Mouse (Mus musculus) hindbrain, embryonic 14.5 days (tissue): ENCODE measurements around the gene Btnl9. TPM values are rescaled to one million over a fixed set of nuclear protein-coding genes. Genes with fewer than 3 reads are reported as not detected.
"Not testable (repeated sequence)": the region's sequence is repeated elsewhere in the genome, so short reads cannot be mapped to it uniquely, and the experiment has no call there.

Experiments
- ATAC-seq: fragments of 200-750 bp; cut with Nextera tagmentation; 2 replicates; pipeline ENCODE4 v1.8.0; 2017; ENCODE audit warnings: moderate number of reproducible peaks, mild to moderate bottlenecking, moderate TSS enrichment, moderate library complexity; ENCODE audit not compliant: low FRiP score
- DNase-seq: peaks from one replicate; pipeline ENCODE4 v3.0.0-alpha.2; 2015; ENCODE audit warnings: low spot score
- H3K27ac ChIP-seq: fragments of 300-500 bp; sonication (generic); 2 replicates; pipeline ENCODE4 v1.5.1; 2014; ENCODE audit warnings: mild to moderate bottlenecking, moderate library complexity
- H3K27me3 ChIP-seq: fragments of 300-500 bp; sonication (generic); 2 replicates; pipeline ENCODE4 v1.6.1; 2014; ENCODE audit warnings: mild to moderate bottlenecking, low read length, mixed read lengths; ENCODE audit not compliant: control insufficient read depth, insufficient read depth
- H3K36me3 ChIP-seq: fragments of 300-500 bp; sonication (generic); replicated peaks from 2 replicates; pipeline ENCODE4 v1.6.1; 2014; ENCODE audit not compliant: control insufficient read depth, insufficient read depth
- H3K4me1 ChIP-seq: fragments of 300-500 bp; sonication (generic); replicated peaks from 2 replicates; pipeline ENCODE4 v1.6.1; 2014; ENCODE audit warnings: antibody characterized with exemption, low read length, mixed read lengths; ENCODE audit not compliant: control insufficient read depth, insufficient read depth
- H3K4me2 ChIP-seq: fragments of 300-500 bp; sonication (generic); replicated peaks from 2 replicates; pipeline ENCODE4 v1.6.1; 2014; ENCODE audit warnings: mild to moderate bottlenecking, moderate library complexity
- H3K4me3 ChIP-seq: fragments of 300-500 bp; sonication (generic); replicated peaks from 2 replicates; pipeline ENCODE4 v1.5.1; 2014; ENCODE audit warnings: mild to moderate bottlenecking, low read length
- H3K9ac ChIP-seq: fragments of 300-500 bp; sonication (generic); 2 replicates; pipeline ENCODE4 v1.6.1; 2014
- H3K9me3 ChIP-seq: fragments of 300-500 bp; sonication (generic); 2 replicates; pipeline ENCODE4 v1.6.1; 2016; ENCODE audit warnings: low read length; ENCODE audit not compliant: control insufficient read depth
- WGBS: fragments of 180-500 bp; shearing (Covaris S2); extraction: QIAGEN DNeasy Blood & Tissue Kit; methylation state at CpG from one replicate; pipeline ENCODE4 v1.1.7; 2014; 5-methylcytosine and 5-hydroxymethylcytosine counted together
- polyA plus RNA-seq: library from polyadenylated mRNA; unstranded; fragments of >200 nt; fragmentation: Nextera tagmentation; extraction: Ambion mirVana; gene quantifications from 2 replicates; pipeline ENCODE4 v1.2.1, GENCODE M21; 2014

The Btnl9 gene
- polyA plus RNA-seq, 1 experiment from 2014 or later = 0.11 TPM

- no peak for ATAC-seq
- no peaks in the 10 kb centered on the region for H3K27me3 ChIP-seq
- peak; percentile 65 for DNase-seq
- WGBS = 8% methylated on average over 7 of the region's 7 CpGs
- no peak overlapping the region for H3K27ac ChIP-seq
- H3K4me3 ChIP-seq = no peak overlapping the region
- H3K36me3 ChIP-seq = no peaks in the 10 kb centered on the region
- H3K9ac ChIP-seq = no peak overlapping the region
- H3K4me2 ChIP-seq = no peak overlapping the region
- H3K9me3 ChIP-seq = no peaks in the 10 kb centered on the region
- H3K4me1 ChIP-seq = no peaks in the 10 kb centered on the region
Observed at GRCm38 (mm10) chr11:49189737-49190136, 2.8 kb upstream of the Btnl9 start.

- DNase-seq = no peak
- Histone ChIP-seq H3K4me1 (no peaks in the 10 kb centered on the region), H3K9ac (no peak overlapping the region), H3K27me3 (no peaks in the 10 kb centered on the region), H3K27ac (no peak overlapping the region), H3K4me3 (no peak overlapping the region), H3K4me2 (no peak overlapping the region), H3K36me3 (no peaks in the 10 kb centered on the region), H3K9me3 (no peaks in the 10 kb centered on the region)
- 85% methylated on average over 10 of the region's 10 CpGs for WGBS
- ATAC-seq = no peak
Observed at GRCm38 (mm10) chr11:49187701-49188100, 742 bp upstream of the Btnl9 start.

- Histone ChIP-seq H3K36me3 (no peaks in the 10 kb centered on the region), H3K4me1 (no peaks in the 10 kb centered on the region), H3K4me3 (no peak overlapping the region), H3K27me3 (no peaks in the 10 kb centered on the region), H3K27ac (no peak overlapping the region), H3K9me3 (no peaks in the 10 kb centered on the region), H3K4me2 (no peak overlapping the region), H3K9ac (no peak overlapping the region)
- 81% methylated on average over 6 of the region's 6 CpGs for WGBS
- ATAC-seq (no peak), DNase-seq (no peak)
Observed at GRCm38 (mm10) chr11:49186452-49186851, 507 bp downstream of the Btnl9 start.

GRCm38 (mm10) chr11:49183172-49183571 is 3.8 kb downstream of the Btnl9 start:
- Histone ChIP-seq H3K36me3 (no peaks in the 10 kb centered on the region), H3K27me3 (no peaks in the 10 kb centered on the region), H3K9me3 (no peaks in the 10 kb centered on the region), H3K4me2 (no peak overlapping the region), H3K4me3 (no peak overlapping the region), H3K4me1 (no peaks in the 10 kb centered on the region), H3K27ac (no peak overlapping the region), H3K9ac (no peak overlapping the region)
- 61% methylated on average over 1 of the region's 1 CpGs for WGBS
- DNase-seq = no peak
- ATAC-seq = no peak

- not testable (repeated sequence) for H3K4me1 ChIP-seq, DNase-seq, ATAC-seq
Observed at GRCm38 (mm10) chr11:49176047-49176779, 10.7 kb downstream of the Btnl9 start.

GRCm38 (mm10) chr11:49175345-49175744 is 11.6 kb downstream of the Btnl9 start:
- Histone ChIP-seq H3K9me3 (no peaks in the 10 kb centered on the region), H3K36me3 (no peaks in the 10 kb centered on the region), H3K4me3 (no peak overlapping the region), H3K9ac (no peak overlapping the region), H3K27ac (no peak overlapping the region), H3K4me2 (no peak overlapping the region), H3K4me1 (no peaks in the 10 kb centered on the region), H3K27me3 (no peaks in the 10 kb centered on the region; the same call in 1 of the 2 replicates)
- ATAC-seq = no peak
- DNase-seq = no peak
- 91% methylated on average over 8 of the region's 8 CpGs for WGBS

More at GRCm38 (mm10) chr11:49176047-49176779, 10.7 kb downstream of the Btnl9 start:
- H3K4me3 ChIP-seq, H3K27me3 ChIP-seq, H3K9ac ChIP-seq, H3K36me3 ChIP-seq, H3K4me2 ChIP-seq, H3K27ac ChIP-seq, H3K9me3 ChIP-seq: not testable (repeated sequence)
- 82% methylated on average over 4 of the region's 4 CpGs for WGBS

GRCm38 (mm10) chr11:49170576-49170975 is 16.4 kb downstream of the Btnl9 start:
- Histone ChIP-seq H3K9ac (no peak overlapping the region), H3K4me1 (no peaks in the 10 kb centered on the region; the same call in 1 of the 2 replicates), H3K27me3 (peaks cover 19% of the 10 kb centered on the region), H3K9me3 (0 out of 2 replicates have a peak, but pooled peaks cover 7% of the 10 kb centered on the region), H3K4me3 (no peak overlapping the region), H3K27ac (no peak overlapping the region), H3K4me2 (no peak overlapping the region), H3K36me3 (no peaks in the 10 kb centered on the region)
- no peak for DNase-seq
- ATAC-seq = no peak
- 92% methylated on average over 4 of the region's 4 CpGs for WGBS

- H3K9ac ChIP-seq = peak overlapping the region; percentile 50
- 6% methylated on average over 50 of the region's 50 CpGs for WGBS
Observed at GRCm38 (mm10) chr11:49168839-49169611, 17.9 kb downstream of the Btnl9 start.

More at GRCm38 (mm10) chr11:49168839-49169611, 17.9 kb downstream of the Btnl9 start:
- peak overlapping the region; percentile 77 for H3K4me2 ChIP-seq
- DNase-seq (peak; percentile 25), ATAC-seq (peak; percentile 86)
- peaks cover 19% of the 10 kb centered on the region for H3K27me3 ChIP-seq
- H3K36me3 ChIP-seq = no peaks in the 10 kb centered on the region
- H3K9me3 ChIP-seq = 0 out of 2 replicates have a peak, but pooled peaks cover 7% of the 10 kb centered on the region
- no peaks in the 10 kb centered on the region; the same call in 1 of the 2 replicates for H3K4me1 ChIP-seq
- peak overlapping the region; percentile 36 for H3K4me3 ChIP-seq
- H3K27ac ChIP-seq = no peak overlapping the region
